Mouse (Mus musculus): ENCODE results near the gene Olfr1467. TPM values are rescaled to one million over a fixed set of nuclear protein-coding genes. Genes with fewer than 3 reads are reported as not detected.

The Olfr1467 gene
- polyA plus RNA-seq (2014; fragmentation: Nextera tagmentation; extraction: Ambion mirVana): not detected in 2 replicates

- no peak for TF ChIP-seq CTCF (IDR thresholded peaks at IDR 0.05; ENCODE audit: low read depth)
- no peak within 1 kb of the TSS for H3K9ac ChIP-seq
- no peaks in the 10 kb centered on the region for H3K27me3 ChIP-seq (ENCODE audit: insufficient read depth, low read length)
- ATAC-seq (ENCODE audit: insufficient read depth) (no peak), DNase-seq (no peak)
- no peaks in the 10 kb centered on the region for H3K36me3 ChIP-seq (ENCODE audit: insufficient read depth)
- 60% methylated on average over 2 of the region's 2 CpGs for WGBS
- no peak within 1 kb of the TSS for H3K4me2 ChIP-seq
- H3K4me1 ChIP-seq (ENCODE audit: insufficient read depth): no peaks in the 10 kb centered on the region
- no peak within 1 kb of the TSS for H3K27ac ChIP-seq (ENCODE audit: low read depth)
- no peak within 1 kb of the TSS for H3K4me3 ChIP-seq (ENCODE audit: low read depth, low read length)
- H3K9me3 ChIP-seq (ENCODE audit: low read depth, low read length): no peaks in the 10 kb centered on the region; the same call in 1 of the 2 replicates
Measured at GRCm38 (mm10) chr19:13361936-13362335, at the start of gene Olfr1467. Gene Olfr1467 (plus strand): TSS chr19:13362236.

- Histone ChIP-seq H3K4me2 (no peak within 1 kb of the TSS), H3K9me3 (ENCODE audit: low read depth, low read length) (no peaks in the 10 kb centered on the region), H3K9ac (no peak within 1 kb of the TSS), H3K36me3 (ENCODE audit: insufficient read depth) (no peaks in the 10 kb centered on the region), H3K27ac (ENCODE audit: low read depth) (no peak within 1 kb of the TSS), H3K4me1 (ENCODE audit: insufficient read depth) (no peaks in the 10 kb centered on the region), H3K4me3 (ENCODE audit: low read depth, low read length) (no peak within 1 kb of the TSS), H3K27me3 (ENCODE audit: insufficient read depth, low read length) (no peaks in the 10 kb centered on the region)
- no peak for TF ChIP-seq CTCF (IDR thresholded peaks at IDR 0.05; ENCODE audit: low read depth)
- DNase-seq: no peak
- ATAC-seq (ENCODE audit: insufficient read depth): no peak
Measured at GRCm38 (mm10) chr19:13315441-13315840, 46.6 kb upstream of the Olfr1467 start, which contains the start of gene Olfr1465. Gene Olfr1465 (minus strand): TSS chr19:13315541.

GRCm38 (mm10) chr19:13338562-13338961 is 23.5 kb upstream of the Olfr1467 start, which contains the start of gene Olfr1466:
Gene Olfr1466 (plus strand): TSS chr19:13338862.
- ATAC-seq (ENCODE audit: insufficient read depth): no peak

GRCm38 (mm10) chr19:13407549-13407948 is 45.5 kb downstream of the Olfr1467 start, which contains the start of gene Olfr1469:
Gene Olfr1469 (plus strand): TSS chr19:13407849.
- H3K9ac ChIP-seq: no peak within 1 kb of the TSS
- no peak for ATAC-seq (ENCODE audit: insufficient read depth)
- H3K36me3 ChIP-seq (ENCODE audit: insufficient read depth): no peaks in the 10 kb centered on the region

More at GRCm38 (mm10) chr19:13338562-13338961, 23.5 kb upstream of the Olfr1467 start, which contains the start of gene Olfr1466:
- Histone ChIP-seq H3K27ac (ENCODE audit: low read depth) (no peak within 1 kb of the TSS), H3K36me3 (ENCODE audit: insufficient read depth) (no peaks in the 10 kb centered on the region), H3K9ac (no peak within 1 kb of the TSS), H3K4me2 (no peak within 1 kb of the TSS), H3K4me3 (ENCODE audit: low read depth, low read length) (no peak within 1 kb of the TSS), H3K9me3 (ENCODE audit: low read depth, low read length) (no peaks in the 10 kb centered on the region), H3K4me1 (ENCODE audit: insufficient read depth) (no peaks in the 10 kb centered on the region), H3K27me3 (ENCODE audit: insufficient read depth, low read length) (no peaks in the 10 kb centered on the region)
- WGBS: 88% methylated on average over 2 of the region's 2 CpGs
- TF ChIP-seq CTCF (IDR thresholded peaks at IDR 0.05; ENCODE audit: low read depth): no peak
- no peak for DNase-seq

More at GRCm38 (mm10) chr19:13407549-13407948, 45.5 kb downstream of the Olfr1467 start, which contains the start of gene Olfr1469:
- no peak within 1 kb of the TSS for H3K4me2 ChIP-seq
- WGBS: 73% methylated on average over 2 of the region's 2 CpGs
- DNase-seq: no peak
- H3K27me3 ChIP-seq (ENCODE audit: insufficient read depth, low read length): no peaks in the 10 kb centered on the region
- H3K4me1 ChIP-seq (ENCODE audit: insufficient read depth): no peaks in the 10 kb centered on the region
- no peak within 1 kb of the TSS for H3K27ac ChIP-seq (ENCODE audit: low read depth)
- TF ChIP-seq CTCF (IDR thresholded peaks at IDR 0.05; ENCODE audit: low read depth): no peak
- H3K9me3 ChIP-seq (ENCODE audit: low read depth, low read length): no peaks in the 10 kb centered on the region
- no peak within 1 kb of the TSS for H3K4me3 ChIP-seq (ENCODE audit: low read depth, low read length)

Other genes with a start within 250 kb of the Olfr1467 start
- gene Olfr1459, start 212.7 kb upstream of the Olfr1467 start, polyA plus RNA-seq (2014; fragmentation: Nextera tagmentation; extraction: Ambion mirVana): not detected in 2 replicates
- not detected in 2 replicates for gene Olfr1461, start 199.2 kb upstream of the Olfr1467 start, polyA plus RNA-seq (2014; fragmentation: Nextera tagmentation; extraction: Ambion mirVana)
- gene Olfr1462, start 176.5 kb upstream of the Olfr1467 start, polyA plus RNA-seq (2014; fragmentation: Nextera tagmentation; extraction: Ambion mirVana): not detected in 2 replicates
- gene Olfr1463, start 130.9 kb upstream of the Olfr1467 start, polyA plus RNA-seq (2014; fragmentation: Nextera tagmentation; extraction: Ambion mirVana): not detected in 2 replicates
- not detected in 2 replicates for gene Olfr1465, start 46.7 kb upstream of the Olfr1467 start, polyA plus RNA-seq (2014; fragmentation: Nextera tagmentation; extraction: Ambion mirVana)
- not detected in 2 replicates for gene Olfr1466, start 23.4 kb upstream of the Olfr1467 start, polyA plus RNA-seq (2014; fragmentation: Nextera tagmentation; extraction: Ambion mirVana)
- gene Olfr1469, start 45.6 kb downstream of the Olfr1467 start, polyA plus RNA-seq (2014; fragmentation: Nextera tagmentation; extraction: Ambion mirVana): not detected in 2 replicates
- not detected in 2 replicates for gene Olfr1471, start 81.2 kb downstream of the Olfr1467 start, polyA plus RNA-seq (2014; fragmentation: Nextera tagmentation; extraction: Ambion mirVana)
- not detected in 2 replicates for gene Olfr1472, start 93.8 kb downstream of the Olfr1467 start, polyA plus RNA-seq (2014; fragmentation: Nextera tagmentation; extraction: Ambion mirVana)
- not detected in 2 replicates for gene Olfr1474, start 107.3 kb downstream of the Olfr1467 start, polyA plus RNA-seq (2014; fragmentation: Nextera tagmentation; extraction: Ambion mirVana)
- not detected in 2 replicates for gene Olfr1475, start 118.0 kb downstream of the Olfr1467 start, polyA plus RNA-seq (2014; fragmentation: Nextera tagmentation; extraction: Ambion mirVana)
- not detected in 2 replicates for gene Olfr1477, start 138.3 kb downstream of the Olfr1467 start, polyA plus RNA-seq (2014; fragmentation: Nextera tagmentation; extraction: Ambion mirVana)
- gene Olfr1480, start 165.7 kb downstream of the Olfr1467 start, polyA plus RNA-seq (2014; fragmentation: Nextera tagmentation; extraction: Ambion mirVana): not detected in 2 replicates
- not detected in 2 replicates for gene Olfr1484, start 221.3 kb downstream of the Olfr1467 start, polyA plus RNA-seq (2014; fragmentation: Nextera tagmentation; extraction: Ambion mirVana)

All from lung, embryonic 14.5 days (tissue).